8 mouse cellular contexts compared by ENCODE assay signal in the genomic region with DNA sequence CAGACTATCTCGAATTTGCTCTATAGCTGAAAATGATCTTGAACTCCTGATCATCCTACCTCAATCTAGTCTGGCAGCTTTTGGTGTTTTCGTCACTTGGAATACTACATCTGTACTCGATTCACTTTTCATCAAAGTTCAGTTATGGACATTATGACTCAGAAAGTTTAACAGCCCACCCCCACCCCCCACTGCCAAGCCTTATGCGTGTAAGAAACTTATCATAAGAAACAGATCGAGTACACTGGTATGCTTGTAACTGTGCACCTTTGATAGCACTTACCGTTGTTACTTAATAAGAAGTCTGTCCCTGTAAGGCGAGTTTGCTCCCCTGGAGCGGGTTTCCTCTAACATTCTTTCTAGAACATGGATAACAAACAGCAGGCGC. TPM values are rescaled to one million over a fixed set of nuclear protein-coding genes. Genes with fewer than 3 reads are reported as not detected.
DNase-seq lines count a peak whose midpoint lies in the region; ATAC-seq and TF ChIP-seq lines count a peak whose summit lies in the region.

No protein-coding gene starts in this region.

- TF ChIP-seq POLR2A in bone marrow, adult 2 months (IDR thresholded peaks at IDR 0.05; ENCODE audit: borderline replicate concordance, control insufficient read depth, low read depth, low read length), result no peak

- no peaks in the 10 kb centered on the region for H3K27me3 ChIP-seq in heart, embryonic 16.5 days (ENCODE audit: control insufficient read depth, insufficient read depth, low read length)
- no peaks in the 10 kb centered on the region for H3K27me3 ChIP-seq in hindbrain, embryonic 13.5 days
- no peaks in the 10 kb centered on the region for H3K27me3 ChIP-seq in midbrain, embryonic 11.5 days (ENCODE audit: control insufficient read depth, insufficient read depth, low read length)

- peak overlapping the region; percentile 83 for H3K27ac ChIP-seq in heart, embryonic 16.5 days (ENCODE audit: low read length)
- H3K27ac ChIP-seq in bone marrow, adult 2 months (ENCODE audit: control insufficient read depth, insufficient read depth, low read depth, low read length, poor library complexity), result peak overlapping the region; percentile 38; the same call in 1 of the 2 replicates
- peak overlapping the region; percentile 78 for H3K27ac ChIP-seq in hindbrain, embryonic 13.5 days
- no peak overlapping the region for H3K27ac ChIP-seq in midbrain, embryonic 11.5 days (ENCODE audit: low read depth, low read length)

- H3K36me3 ChIP-seq in heart, embryonic 16.5 days (ENCODE audit: control insufficient read depth, insufficient read depth), result peaks cover 5% of the 10 kb centered on the region; the same call in 1 of the 2 replicates
- H3K36me3 ChIP-seq in hindbrain, embryonic 13.5 days, result peaks cover 12% of the 10 kb centered on the region
- H3K36me3 ChIP-seq in midbrain, embryonic 11.5 days (ENCODE audit: control insufficient read depth, insufficient read depth, low read length), result peaks cover under 1% of the 10 kb centered on the region; the same call in 1 of the 2 replicates

- DNase-seq in heart, adult 18-20 months, result no peak
- DNase-seq in midbrain, embryonic 11.5 days (ENCODE audit: low spot score, missing footprints), result no peak
- DNase-seq in gastrocnemius, postnatal 36 days, result no peak
- DNase-seq in left cerebral cortex, adult 8-10 months (ENCODE audit: low spot score in 2 of 2), result no peak

- H3K4me3 ChIP-seq in heart, embryonic 16.5 days (ENCODE audit: low read length), result peak overlapping the region; percentile 86
- H3K4me3 ChIP-seq in bone marrow, adult 2 months (replicated peaks; ENCODE audit: control insufficient read depth, low read depth, low read length), result peak overlapping the region; percentile 69
- H3K4me3 ChIP-seq in hindbrain, embryonic 13.5 days, result peak overlapping the region; percentile 94
- peak overlapping the region; percentile 91 for H3K4me3 ChIP-seq in midbrain, embryonic 11.5 days (ENCODE audit: low read depth, low read length)

- intact Hi-C loops in gastrocnemius, postnatal 36 days (cut with DNase I), result loop anchor here (5.0 kb wide), 1 partner anchor 104 kb away; no protein-coding TSS in a partner anchor

- WGBS in heart, embryonic 16.5 days, result 22% methylated on average over 9 of the region's 9 CpGs
- WGBS in bone marrow, adult 2 months, result 13% methylated on average over 9 of the region's 9 CpGs
- 35% methylated on average over 9 of the region's 9 CpGs for WGBS in hindbrain, embryonic 13.5 days
- 35% methylated on average over 9 of the region's 9 CpGs for WGBS in midbrain, embryonic 11.5 days

- H3K9me3 ChIP-seq in heart, embryonic 16.5 days (replicated peaks; ENCODE audit: control insufficient read depth, low read length), result no peaks in the 10 kb centered on the region
- H3K9me3 ChIP-seq in hindbrain, embryonic 13.5 days, result no peaks in the 10 kb centered on the region
- H3K9me3 ChIP-seq in midbrain, embryonic 11.5 days (ENCODE audit: control insufficient read depth, low read length), result no peaks in the 10 kb centered on the region

- no peak for ATAC-seq in heart, embryonic 16.5 days (replicated peaks; ENCODE audit: extremely low read depth, insufficient read depth, low FRiP score)
- no peak for ATAC-seq in hindbrain, embryonic 13.5 days (ENCODE audit: low FRiP score)
- ATAC-seq in midbrain, embryonic 11.5 days (ENCODE audit: low FRiP score), result no peak
- no peak for ATAC-seq in cerebellum, adult (ENCODE audit: insufficient number of reproducible peaks, low FRiP score, low TSS enrichment)

- H3K9ac ChIP-seq in heart, embryonic 16.5 days (ENCODE audit: low read length), result peak overlapping the region; percentile 87
- peak overlapping the region; percentile 95 for H3K9ac ChIP-seq in hindbrain, embryonic 13.5 days
- peak overlapping the region; percentile 88 for H3K9ac ChIP-seq in midbrain, embryonic 11.5 days (ENCODE audit: low read length)

- H3K4me1 ChIP-seq in heart, embryonic 16.5 days (ENCODE audit: control insufficient read depth, insufficient read depth, low read length), result peaks cover 22% of the 10 kb centered on the region
- peaks cover 1% of the 10 kb centered on the region for H3K4me1 ChIP-seq in bone marrow, adult 2 months (ENCODE audit: control insufficient read depth, insufficient read depth, low read length)
- peaks cover 31% of the 10 kb centered on the region for H3K4me1 ChIP-seq in hindbrain, embryonic 13.5 days (replicated peaks)
- H3K4me1 ChIP-seq in midbrain, embryonic 11.5 days (ENCODE audit: control insufficient read depth, insufficient read depth, low read length), result peaks cover 23% of the 10 kb centered on the region

- H3K4me2 ChIP-seq in heart, embryonic 16.5 days (ENCODE audit: low read depth, low read length), result peak overlapping the region; percentile 68
- peak overlapping the region; percentile 93 for H3K4me2 ChIP-seq in hindbrain, embryonic 13.5 days
- H3K4me2 ChIP-seq in midbrain, embryonic 11.5 days, result peak overlapping the region; percentile 90

- no peak for TF ChIP-seq CTCF in bone marrow, adult 2 months (IDR thresholded peaks at IDR 0.05; ENCODE audit: control insufficient read depth, insufficient read depth, low read length)

RNA-seq across cellular contexts. Expression of gene Coro7, which starts 3.6 kb away (rescaled TPM):
- 13.7 TPM in 2 replicates for polyA plus RNA-seq in heart, embryonic 16.5 days (2015; fragmentation: Nextera tagmentation; extraction: Ambion mirVana)
- total RNA-seq in heart, adult 18-20 months (2021), result 10 to 100 TPM; 12.7 to 14.2 TPM
- 48.7 and 102 TPM in 2 replicates for polyA plus RNA-seq in bone marrow, adult 2 months (2011; ENCODE audit: insufficient read depth, insufficient read length, low replicate concordance, missing spikeins)
- 29.1 and 30.7 TPM in 2 replicates for polyA plus RNA-seq in hindbrain, embryonic 13.5 days (2015; fragmentation: Nextera tagmentation; extraction: Ambion mirVana)
- polyA plus RNA-seq in midbrain, embryonic 11.5 days (2014; fragmentation: Nextera tagmentation; extraction: Ambion mirVana), result 13.6 TPM in 2 replicates
- 10 to 100 TPM; 13.1 to 15.2 TPM for total RNA-seq in gastrocnemius, postnatal 36 days (2021)
- 10 to 100 TPM; 88.7 to 98.8 (median 95.6) TPM for total RNA-seq in left cerebral cortex, adult 8-10 months (2022)

RNA-seq across cellular contexts. Expression of gene Nmral1, which starts 36.0 kb away (rescaled TPM):
- 29.7 and 29.9 TPM in 2 replicates for polyA plus RNA-seq in heart, embryonic 16.5 days (2015; fragmentation: Nextera tagmentation; extraction: Ambion mirVana)
- total RNA-seq in heart, adult 18-20 months (2021), result 1 to 10 TPM; 2.0 to 3.0 TPM
- 27.3 and 32.5 TPM in 2 replicates for polyA plus RNA-seq in bone marrow, adult 2 months (2011; ENCODE audit: insufficient read depth, insufficient read length, low replicate concordance, missing spikeins)
- 65.1 and 71.7 TPM in 2 replicates for polyA plus RNA-seq in hindbrain, embryonic 13.5 days (2015; fragmentation: Nextera tagmentation; extraction: Ambion mirVana)
- 174 and 191 TPM in 2 replicates for polyA plus RNA-seq in midbrain, embryonic 11.5 days (2014; fragmentation: Nextera tagmentation; extraction: Ambion mirVana)
- total RNA-seq in gastrocnemius, postnatal 36 days (2021), result 1 to 10 TPM; 2.8 to 3.0 TPM
- 10 to 100 TPM; 15.8 to 18.9 (median 17.4) TPM for total RNA-seq in left cerebral cortex, adult 8-10 months (2022)

RNA-seq across cellular contexts. Expression of gene Hmox2, which starts 43.0 kb away (rescaled TPM):
- 98.1 and 101 TPM in 2 replicates for polyA plus RNA-seq in heart, embryonic 16.5 days (2015; fragmentation: Nextera tagmentation; extraction: Ambion mirVana)
- total RNA-seq in heart, adult 18-20 months (2021), result 10 to 100 TPM; 76.9 to 95.9 TPM
- 11.3 and 31.1 TPM in 2 replicates for polyA plus RNA-seq in bone marrow, adult 2 months (2011; ENCODE audit: insufficient read depth, insufficient read length, low replicate concordance, missing spikeins)
- 94.6 and 96.7 TPM in 2 replicates for polyA plus RNA-seq in hindbrain, embryonic 13.5 days (2015; fragmentation: Nextera tagmentation; extraction: Ambion mirVana)
- polyA plus RNA-seq in midbrain, embryonic 11.5 days (2014; fragmentation: Nextera tagmentation; extraction: Ambion mirVana), result 82.2 and 82.7 TPM in 2 replicates
- 10 to 100 TPM; 31.5 to 35.3 TPM for total RNA-seq in gastrocnemius, postnatal 36 days (2021)
- total RNA-seq in left cerebral cortex, adult 8-10 months (2022), result 10 to 100 TPM; 91.8 to 98.0 (median 93.1) TPM

RNA-seq across cellular contexts. Expression of gene Dnaja3, which starts 43.4 kb away (rescaled TPM):
- polyA plus RNA-seq in heart, embryonic 16.5 days (2015; fragmentation: Nextera tagmentation; extraction: Ambion mirVana), result 87.5 and 88.7 TPM in 2 replicates
- 100 to 1,000 TPM; 152 to 155 TPM for total RNA-seq in heart, adult 18-20 months (2021)
- 10.6 and 11.7 TPM in 2 replicates for polyA plus RNA-seq in bone marrow, adult 2 months (2011; ENCODE audit: insufficient read depth, insufficient read length, low replicate concordance, missing spikeins)
- polyA plus RNA-seq in hindbrain, embryonic 13.5 days (2015; fragmentation: Nextera tagmentation; extraction: Ambion mirVana), result 52.7 and 54.8 TPM in 2 replicates
- 53.4 and 57.0 TPM in 2 replicates for polyA plus RNA-seq in midbrain, embryonic 11.5 days (2014; fragmentation: Nextera tagmentation; extraction: Ambion mirVana)
- total RNA-seq in gastrocnemius, postnatal 36 days (2021), result 10 to 100 TPM; 90.1 TPM
- 10 to 100 TPM; 63.0 to 66.1 (median 65.1) TPM for total RNA-seq in left cerebral cortex, adult 8-10 months (2022)

RNA-seq across cellular contexts. Expression of gene Vasn, which starts 43.4 kb away (rescaled TPM):
- polyA plus RNA-seq in heart, embryonic 16.5 days (2015; fragmentation: Nextera tagmentation; extraction: Ambion mirVana), result 15.7 and 17.2 TPM in 2 replicates
- 1 to 10 TPM; 7.7 to 9.7 TPM for total RNA-seq in heart, adult 18-20 months (2021)
- polyA plus RNA-seq in bone marrow, adult 2 months (2011; ENCODE audit: insufficient read depth, insufficient read length, low replicate concordance, missing spikeins), result 0.34 and 1.8 TPM in 2 replicates
- 6.3 and 7.3 TPM in 2 replicates for polyA plus RNA-seq in hindbrain, embryonic 13.5 days (2015; fragmentation: Nextera tagmentation; extraction: Ambion mirVana)
- polyA plus RNA-seq in midbrain, embryonic 11.5 days (2014; fragmentation: Nextera tagmentation; extraction: Ambion mirVana), result 6.1 and 7.0 TPM in 2 replicates
- 1 to 10 TPM; 3.8 to 4.0 TPM for total RNA-seq in gastrocnemius, postnatal 36 days (2021)
- 10 to 100 TPM in 2 of 4 experiments, 1 to 10 TPM in 2; 8.5 to 10.4 (median 9.9) TPM for total RNA-seq in left cerebral cortex, adult 8-10 months (2022)
